Mouse (Mus musculus): ENCODE results near the gene Baz2b.

Baz2b gene

DNA sequence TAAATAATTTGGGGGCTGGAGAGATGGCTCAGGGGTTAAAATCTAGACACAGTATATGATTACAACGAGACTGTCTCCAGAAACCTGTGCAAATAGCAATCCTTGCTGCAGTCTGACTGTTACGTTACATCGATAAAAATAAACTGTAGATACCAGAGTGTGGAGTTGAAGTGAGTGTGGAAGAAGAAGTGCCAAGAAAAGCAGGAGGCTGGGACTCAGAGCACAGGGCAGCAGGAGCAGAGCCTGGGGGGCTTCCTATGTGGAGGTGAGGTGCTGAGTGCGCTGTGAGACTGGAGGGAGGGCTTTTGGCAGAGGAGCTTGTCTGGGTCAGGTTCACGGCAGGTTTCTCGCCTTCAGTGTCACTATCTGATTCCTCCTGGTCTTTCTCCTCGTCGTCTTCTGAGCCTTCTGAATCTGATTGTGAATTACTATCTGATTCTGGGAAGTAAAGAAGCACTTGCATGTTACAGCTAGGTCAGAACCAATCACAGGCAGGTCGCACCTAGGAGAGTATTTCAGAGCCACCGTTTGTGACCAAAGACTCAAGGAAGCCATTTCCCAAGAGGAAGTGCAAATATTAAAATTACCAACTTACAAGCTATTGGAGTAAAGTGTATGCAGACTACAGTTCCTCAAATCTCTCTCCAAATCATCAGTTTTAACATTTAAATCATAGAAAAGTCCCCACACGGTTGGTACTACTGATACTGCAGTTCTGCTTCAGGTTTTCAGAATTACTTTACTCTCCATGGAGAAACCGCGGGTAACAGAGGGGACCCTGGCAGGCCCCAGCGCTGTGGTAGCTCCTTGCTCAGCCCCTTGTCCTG lies 249.8 kb downstream of the Baz2b start:
- DNase-seq (ENCODE audit: low spot score in 2 of 2), result no peak

DNA sequence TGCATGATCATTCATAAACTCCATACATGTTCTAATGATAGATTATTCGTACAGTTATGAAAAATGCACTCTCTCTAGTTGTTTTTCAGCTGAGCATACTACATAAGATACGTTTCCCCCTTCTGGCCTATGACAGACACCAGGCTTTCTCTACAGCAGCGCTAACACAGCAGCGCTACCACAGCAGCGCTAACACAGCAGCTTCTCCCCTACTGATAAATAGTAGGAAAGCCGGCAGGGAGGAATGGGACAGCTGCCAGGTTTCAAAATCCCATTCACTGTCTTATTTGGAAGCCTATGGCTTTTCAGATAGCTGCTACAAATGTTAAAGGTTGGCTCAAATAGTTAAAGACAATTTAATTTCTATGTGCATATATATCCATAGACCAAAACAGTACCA lies 251.1 kb downstream of the Baz2b start:
- DNase-seq (ENCODE audit: low spot score in 2 of 2), result no peak

DNA sequence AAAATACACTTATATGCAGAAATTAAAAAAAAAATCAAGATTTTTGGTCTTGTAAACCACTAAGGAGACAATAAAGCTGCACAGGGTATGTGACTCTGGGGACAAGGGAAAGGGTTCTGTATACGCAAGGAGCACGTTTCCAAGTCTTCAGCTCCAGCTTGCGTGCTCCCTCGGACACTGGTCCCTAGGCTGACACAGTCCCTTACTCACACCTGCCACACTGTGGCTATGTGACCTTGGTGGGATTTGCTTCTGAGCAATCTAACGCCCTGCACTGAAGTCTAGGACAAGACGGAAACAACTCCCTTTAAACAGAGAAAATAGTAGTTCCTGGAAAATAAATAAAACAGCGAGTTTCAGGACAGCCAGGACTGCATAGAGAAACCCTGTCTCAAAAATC lies 253.7 kb downstream of the Baz2b start:
- DNase-seq (ENCODE audit: low spot score in 2 of 2), result no peak

DNA sequence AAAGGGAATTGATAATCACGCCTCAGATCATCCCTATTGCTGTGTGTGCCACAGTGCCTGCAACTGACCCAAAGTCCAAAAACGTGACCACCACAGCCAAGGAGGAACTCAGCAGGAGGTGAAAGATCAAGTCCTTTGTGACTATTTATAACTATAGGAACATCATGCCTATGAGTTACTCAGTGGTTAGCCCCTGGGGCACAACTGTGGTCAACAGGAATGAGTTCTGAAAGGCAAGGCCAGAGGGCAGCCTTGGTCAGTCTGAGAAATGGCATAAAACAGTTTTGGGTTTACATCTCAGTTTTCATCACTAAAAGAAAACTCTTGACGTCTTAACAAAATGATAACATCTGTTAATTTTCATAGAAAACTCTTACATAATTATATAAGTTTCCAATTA lies 254.8 kb downstream of the Baz2b start:
- DNase-seq (ENCODE audit: low spot score in 2 of 2), result no peak

DNA sequence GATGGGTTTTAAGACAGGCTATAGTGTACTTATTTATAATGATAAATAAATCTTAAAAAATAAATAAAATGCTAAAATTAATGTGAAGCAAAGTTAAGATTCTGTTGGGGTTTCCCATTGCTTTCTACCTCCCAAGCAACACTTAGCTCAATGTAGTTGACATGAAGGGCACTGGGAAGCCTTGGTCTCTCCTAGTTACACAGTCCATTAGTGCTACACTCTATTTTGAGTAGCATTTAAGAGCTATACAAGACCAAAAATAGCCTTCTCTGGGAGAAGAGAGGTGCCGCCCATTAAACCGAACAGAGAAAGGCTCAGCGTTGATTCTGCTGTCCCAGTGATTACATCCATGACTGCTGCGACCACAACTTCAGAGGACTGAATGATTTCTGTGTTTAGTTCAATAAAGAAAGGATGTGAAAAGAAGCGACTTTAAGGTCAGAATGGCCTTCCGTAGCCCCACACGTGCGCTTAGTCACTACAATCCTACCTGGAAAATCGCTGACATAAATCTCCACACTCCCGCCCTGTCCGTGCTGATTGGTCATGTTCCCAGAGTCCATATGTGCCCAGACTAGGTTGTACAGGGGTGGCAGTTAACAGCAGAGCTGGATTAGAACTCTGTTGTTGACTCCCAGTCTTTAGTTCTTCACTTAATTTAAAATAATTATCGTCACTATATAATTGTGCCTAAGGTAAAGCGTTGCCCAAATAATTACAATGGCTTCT lies 257.2 kb downstream of the Baz2b start:
- DNase-seq (ENCODE audit: low spot score in 2 of 2), result no peak

DNA sequence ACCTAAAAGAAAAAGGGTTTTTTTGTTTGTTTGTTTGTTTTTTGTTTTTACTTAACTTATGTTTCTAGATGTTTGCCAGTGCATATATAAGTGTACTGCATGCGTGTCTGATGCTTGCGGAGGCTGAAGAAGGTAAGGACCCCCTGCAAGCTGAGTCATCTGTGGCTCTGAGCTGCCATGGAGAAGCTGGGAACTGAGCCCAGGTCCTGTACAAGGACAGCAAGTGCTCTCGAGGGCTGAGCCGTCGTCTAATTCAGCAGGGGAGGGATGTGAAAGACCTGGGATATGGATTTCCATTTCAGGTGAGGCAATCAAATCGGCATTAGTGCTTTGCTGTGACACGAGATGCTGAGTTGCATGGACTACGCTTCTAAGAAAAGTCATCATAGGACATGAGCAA lies 257.9 kb downstream of the Baz2b start:
- DNase-seq (ENCODE audit: low spot score in 2 of 2), result no peak

DNA sequence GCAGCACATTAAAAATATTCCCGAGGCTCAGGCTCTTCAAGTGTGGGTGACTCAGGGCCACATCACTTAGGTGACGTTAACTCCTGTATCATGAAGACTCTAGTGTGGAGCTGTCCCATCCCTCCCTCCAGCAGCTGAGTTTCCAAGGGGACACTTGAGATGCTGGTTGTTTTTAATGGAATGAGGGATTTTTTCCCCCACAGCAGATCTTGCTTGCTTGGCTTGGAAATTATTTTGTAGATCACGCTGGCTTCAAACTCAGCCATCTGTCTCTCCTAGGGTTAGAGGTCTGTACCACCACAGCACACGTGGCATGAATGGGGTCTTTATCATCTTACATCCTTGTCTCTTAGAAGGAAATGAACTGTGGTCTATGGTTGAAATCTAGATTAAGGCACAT lies 258.5 kb downstream of the Baz2b start:
- no peak for DNase-seq (ENCODE audit: low spot score in 2 of 2)

DNA sequence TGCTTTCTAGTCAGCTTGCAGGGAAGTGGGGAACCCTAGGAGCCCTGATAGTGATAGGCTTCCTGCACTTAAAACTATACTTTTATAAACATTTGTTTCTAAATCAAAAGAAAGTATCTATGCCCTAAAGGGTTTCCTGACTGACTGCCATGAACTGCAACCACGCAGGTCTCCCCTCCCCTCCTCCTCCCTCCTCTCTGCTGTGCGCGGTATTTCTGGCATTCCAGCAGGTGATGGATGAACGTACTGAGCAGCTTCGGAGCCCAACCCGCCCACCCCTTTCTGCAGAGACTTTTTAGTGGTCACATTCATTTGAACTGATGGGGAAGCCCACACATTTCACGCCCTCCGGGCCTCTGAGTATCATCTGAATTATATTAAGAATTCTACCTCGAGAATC lies 273.3 kb downstream of the Baz2b start:
- no peak for DNase-seq (ENCODE audit: low spot score in 2 of 2)

DNA sequence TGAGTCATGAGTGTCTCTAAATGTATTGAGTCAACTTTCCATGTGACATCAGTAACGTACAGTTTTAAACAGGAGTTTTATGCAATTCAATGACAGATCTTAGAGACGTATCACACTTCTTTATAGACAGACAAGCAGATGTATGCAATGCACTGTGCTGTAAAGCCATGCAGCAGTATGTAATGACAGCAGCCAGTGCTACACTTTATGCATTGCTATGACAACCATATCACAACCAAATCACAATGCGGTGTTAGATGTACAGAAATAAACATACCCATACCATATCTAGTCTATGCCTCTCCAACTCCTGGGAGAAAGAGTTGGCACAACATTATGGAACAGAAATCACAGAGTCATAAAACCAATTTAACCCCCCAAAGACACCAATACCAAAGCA lies 276.5 kb downstream of the Baz2b start:
- DNase-seq (ENCODE audit: low spot score in 2 of 2), result no peak

DNA sequence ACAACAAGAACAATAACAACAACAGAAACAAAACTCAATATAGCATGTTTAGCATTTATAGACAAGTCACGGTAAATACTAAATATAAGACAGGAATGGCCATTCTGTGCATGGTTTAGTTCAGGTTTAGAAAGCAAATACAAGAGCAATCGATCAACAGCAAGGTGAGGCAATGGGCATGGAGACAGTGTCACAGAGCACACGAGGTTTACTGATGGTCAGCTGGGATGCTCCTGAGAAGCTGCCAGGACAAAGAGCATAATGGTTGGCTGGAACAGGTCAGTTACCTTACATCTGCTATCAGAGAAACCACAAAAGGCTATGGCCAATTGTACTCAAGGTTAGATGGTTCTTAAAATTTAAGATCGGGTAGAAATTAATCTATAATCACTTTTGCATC lies 277.4 kb downstream of the Baz2b start:
- DNase-seq (ENCODE audit: low spot score in 2 of 2), result no peak

DNA sequence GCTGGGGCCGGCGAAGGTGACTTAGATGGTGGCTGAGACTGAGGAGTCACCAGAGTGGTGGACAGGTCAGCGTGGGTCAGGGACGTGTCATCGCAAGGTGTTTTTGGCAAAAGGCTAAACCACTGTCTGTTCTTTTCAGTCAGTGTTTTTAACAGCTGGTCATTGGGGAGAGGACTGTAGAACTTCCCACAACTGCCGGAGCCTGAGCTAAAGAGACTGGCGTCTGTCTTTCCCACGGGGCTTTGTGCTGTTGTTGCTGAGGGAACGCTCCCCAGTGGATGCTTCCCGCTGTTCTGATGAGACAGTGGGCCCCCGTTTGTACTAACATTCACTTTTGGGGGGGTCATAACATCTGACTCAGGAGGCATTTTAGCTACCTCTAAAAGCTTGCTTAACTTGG lies 296.0 kb downstream of the Baz2b start:
- DNase-seq (ENCODE audit: low spot score in 2 of 2), result no peak

DNA sequence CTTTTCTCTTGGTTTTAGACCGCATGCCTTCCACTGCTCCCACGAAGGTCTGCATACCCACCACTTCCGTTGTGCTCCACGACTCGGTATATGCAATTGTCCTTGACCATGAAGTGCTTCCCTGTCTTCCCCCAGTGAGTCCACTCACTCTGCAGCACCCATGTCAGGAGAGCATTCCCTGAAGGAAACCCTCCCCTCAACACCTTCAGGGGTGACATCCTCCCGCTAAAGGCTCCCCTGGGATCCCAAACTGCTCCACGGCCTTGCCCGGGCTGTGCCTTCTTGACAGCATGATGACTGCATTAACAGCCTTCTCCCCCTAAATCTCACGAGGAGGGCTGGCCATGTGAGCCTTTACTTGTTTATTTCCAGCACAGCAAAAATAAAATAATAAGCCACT lies 301.6 kb downstream of the Baz2b start:
- no peak for DNase-seq (ENCODE audit: low spot score in 2 of 2)

DNA sequence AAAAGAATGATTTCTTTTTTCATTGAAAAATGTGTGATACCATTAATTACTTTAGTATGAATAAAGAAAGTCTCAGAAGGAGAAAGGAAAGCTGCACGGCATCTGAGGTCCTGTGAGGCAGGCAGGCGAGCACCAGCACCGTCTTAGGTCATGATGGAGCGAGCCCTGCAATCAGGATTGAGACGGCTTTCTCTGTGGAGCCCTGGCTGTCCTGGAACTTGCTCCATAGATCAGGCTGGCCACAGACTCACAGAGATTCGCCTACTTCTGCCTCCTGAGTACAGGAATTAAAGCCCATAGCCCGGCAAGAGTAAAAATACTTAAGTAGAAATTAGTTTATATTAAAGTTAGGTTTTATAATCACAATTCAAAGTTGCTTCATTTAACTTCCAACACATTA lies 305.6 kb downstream of the Baz2b start:
- DNase-seq (ENCODE audit: low spot score in 2 of 2), result no peak

DNA sequence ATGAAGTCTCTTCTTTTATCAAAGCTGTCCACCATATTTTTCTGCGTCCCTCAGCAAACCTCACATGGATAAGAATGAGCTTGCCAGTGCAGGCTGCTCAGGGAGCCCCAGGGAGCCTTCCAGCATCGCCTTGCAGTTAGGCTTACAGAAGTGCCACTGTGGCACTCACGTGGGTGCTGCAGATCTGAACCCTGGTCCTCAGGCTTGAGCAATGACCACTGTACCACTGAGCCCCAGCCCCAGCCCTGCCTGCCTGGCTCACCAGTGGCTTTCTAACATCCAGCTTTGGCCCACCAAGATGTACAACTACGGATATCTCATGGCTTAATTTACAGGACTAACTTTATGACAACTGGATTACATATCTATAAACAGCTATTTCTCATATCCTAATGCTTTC lies 311.0 kb downstream of the Baz2b start:
- no peak for DNase-seq (ENCODE audit: low spot score in 2 of 2)

DNA sequence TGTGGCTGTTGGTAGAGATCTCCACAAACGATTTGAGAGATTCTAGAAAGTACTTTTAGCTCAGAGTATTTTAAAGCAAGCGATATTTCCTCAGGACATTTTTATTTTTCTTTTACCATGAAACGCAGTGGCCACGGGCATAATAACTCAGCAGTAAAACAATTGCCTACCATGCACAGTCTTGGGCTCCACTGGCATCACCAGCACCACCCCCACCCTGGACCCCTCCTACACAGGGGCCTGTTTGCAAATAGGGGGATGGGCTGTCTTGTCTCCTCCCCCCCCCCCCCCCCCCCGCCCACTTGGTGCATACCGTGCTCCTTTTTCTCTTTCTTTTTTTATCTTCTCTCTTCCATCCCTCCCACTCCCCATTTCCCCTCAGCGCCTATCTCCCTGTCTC lies 311.5 kb downstream of the Baz2b start:
- no peak for DNase-seq (ENCODE audit: low spot score in 2 of 2)

DNA sequence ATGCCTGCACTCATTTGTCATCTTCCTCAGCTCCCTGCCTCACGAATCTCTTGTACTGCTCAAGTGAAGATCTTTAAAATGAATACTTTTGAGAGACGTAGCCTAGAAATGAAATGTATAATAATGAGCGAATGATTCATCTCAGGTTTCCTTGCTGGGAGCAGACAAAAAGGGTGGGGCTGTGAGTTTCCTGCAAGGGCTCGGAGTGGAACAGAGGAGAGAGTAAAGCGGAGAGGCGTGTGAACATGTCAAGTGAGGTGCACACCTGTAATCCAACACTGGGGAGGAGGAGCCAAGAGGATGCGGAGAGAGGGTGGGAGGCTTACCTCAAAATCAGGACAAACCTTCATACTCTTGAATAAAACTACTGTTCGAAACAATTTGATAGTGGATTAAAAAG lies 312.8 kb downstream of the Baz2b start:
- no peak for DNase-seq (ENCODE audit: low spot score in 2 of 2)

DNA sequence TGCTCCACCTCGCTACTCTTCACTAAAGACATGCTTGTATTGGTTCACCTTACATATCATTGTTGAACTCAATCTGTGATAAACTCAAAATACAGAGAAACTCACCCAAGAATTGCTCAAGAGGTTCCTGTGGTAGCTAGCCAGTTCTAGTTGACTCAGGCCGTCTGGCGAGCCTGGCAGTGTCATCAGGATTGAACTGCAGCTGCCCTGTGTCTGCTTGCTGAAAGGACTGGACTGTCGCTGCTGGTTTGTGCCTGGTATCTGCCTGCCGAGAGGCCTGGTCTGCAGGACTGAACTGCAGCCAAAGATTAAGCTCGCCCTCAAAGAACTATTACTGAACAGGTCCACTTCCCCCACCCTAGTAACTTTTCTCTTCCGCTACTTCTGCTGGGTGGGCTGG lies 313.2 kb downstream of the Baz2b start:
- DNase-seq (ENCODE audit: low spot score in 2 of 2), result no peak

DNA sequence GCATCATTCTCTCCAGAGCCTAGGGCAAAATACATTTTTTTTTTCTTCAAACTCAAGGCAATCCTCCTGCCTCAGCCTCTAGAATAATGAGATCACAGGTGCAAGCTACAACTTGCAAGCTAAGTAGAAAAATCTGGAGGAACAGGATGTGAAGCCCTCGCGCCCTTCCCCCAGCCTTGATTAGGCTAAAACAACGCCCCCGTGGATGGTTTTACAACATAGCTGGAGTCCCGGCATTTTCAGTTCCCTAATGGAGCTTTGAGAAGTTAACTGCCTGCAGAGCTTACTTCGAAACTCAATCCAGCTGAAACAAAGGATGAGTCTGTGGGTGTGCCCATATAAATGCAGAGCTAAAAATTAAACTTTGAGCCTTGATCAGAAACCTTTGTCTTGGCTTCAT lies 319.9 kb downstream of the Baz2b start:
- DNase-seq (ENCODE audit: low spot score in 2 of 2), result no peak

DNA sequence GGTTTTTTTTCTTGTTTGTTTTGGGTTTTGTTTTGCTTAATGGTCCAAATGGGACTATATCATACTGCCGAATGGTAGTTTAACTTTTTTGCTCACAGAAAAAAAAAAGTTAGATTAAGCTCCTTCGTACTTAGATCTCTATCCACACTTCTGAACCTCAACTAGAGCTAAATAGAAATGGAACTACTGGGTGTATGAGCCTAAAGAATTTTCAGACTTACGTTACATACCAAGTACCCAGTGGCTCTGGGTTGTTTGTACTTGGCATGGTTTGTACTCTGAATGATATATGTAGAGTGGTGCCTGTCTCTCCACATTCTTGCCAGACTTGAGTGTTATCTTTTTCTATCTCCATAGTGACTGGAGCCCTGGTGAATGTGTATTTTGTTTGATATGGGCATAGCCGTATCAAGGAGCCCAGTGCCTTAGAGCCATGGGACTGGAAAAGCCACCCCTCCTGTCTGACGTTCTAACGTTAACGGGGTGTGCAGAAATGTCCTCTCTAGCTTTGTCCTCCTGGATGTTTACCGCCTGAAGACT lies 326.8 kb downstream of the Baz2b start:
- no peak for DNase-seq (ENCODE audit: low spot score in 2 of 2)

DNA sequence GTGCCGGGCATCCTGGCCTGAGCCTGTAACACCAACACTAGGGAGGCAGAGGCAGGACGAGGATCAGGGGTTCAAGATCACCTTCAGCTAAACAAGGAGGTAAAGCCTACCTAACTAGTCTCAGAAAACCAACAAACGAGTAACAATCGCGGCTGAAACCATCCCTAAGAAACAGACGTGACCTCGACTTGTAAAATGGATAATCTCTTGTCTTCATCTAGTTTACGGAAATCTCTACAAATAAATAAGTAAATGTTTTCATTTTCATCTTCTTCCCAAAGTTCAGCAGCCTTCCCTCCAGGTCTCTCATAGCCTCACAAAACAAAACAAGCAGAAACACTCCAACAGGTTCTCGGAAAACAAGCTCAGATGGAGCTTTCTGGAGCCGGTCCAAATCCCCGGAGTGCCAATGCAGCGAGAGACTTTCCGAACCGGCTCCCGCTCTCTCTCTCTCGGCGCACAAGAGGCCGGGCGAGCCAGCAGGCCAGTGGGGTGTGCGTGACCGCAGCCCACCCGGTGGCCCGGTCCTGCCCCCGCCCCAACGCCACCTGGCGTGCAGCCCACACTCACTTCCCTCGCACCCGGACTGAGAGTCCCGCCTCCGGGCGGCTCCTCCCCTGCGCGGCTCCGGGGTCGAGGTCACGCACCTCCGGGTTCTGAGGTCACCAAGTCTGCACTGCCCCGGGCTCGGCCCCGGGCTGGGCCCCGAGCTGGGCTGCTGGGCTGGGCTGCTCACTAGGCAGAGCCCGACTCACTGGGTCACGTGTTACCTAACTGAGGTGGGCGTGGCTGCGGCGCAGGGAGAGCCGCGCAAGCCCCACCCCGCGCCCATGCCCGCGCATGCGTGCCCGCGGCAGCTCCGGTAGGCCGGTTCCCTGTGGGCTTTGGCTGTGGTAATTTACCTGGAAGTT lies 327.6 kb downstream of the Baz2b start, which contains the start of gene Wdsub1:
Gene Wdsub1, minus strand, starts transcription at position 761 of the 911 bp plus-strand sequence.
- peak; percentile 80 to 87 for DNase-seq (ENCODE audit: low spot score in 2 of 2)

DNA sequence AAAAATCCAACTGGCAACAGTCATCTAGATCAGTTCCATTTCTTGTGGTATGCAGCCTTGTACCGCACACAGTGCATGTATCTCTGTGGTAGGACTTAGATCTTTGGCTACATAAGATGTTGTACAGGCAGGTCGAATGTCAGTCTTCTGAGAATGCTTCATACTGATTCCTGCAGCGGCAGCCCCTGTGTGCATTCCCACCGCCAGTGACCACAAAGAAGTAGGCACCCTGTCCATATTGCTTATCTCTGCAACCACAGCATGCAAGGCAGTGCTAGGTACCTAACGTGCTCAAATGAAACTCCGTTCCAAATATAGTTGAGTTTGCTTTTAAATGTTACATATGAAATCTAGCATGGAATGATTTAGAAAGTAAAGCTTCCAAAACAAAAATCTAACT lies 328.2 kb downstream of the Baz2b start:
- DNase-seq (ENCODE audit: low spot score in 2 of 2), result no peak

DNA sequence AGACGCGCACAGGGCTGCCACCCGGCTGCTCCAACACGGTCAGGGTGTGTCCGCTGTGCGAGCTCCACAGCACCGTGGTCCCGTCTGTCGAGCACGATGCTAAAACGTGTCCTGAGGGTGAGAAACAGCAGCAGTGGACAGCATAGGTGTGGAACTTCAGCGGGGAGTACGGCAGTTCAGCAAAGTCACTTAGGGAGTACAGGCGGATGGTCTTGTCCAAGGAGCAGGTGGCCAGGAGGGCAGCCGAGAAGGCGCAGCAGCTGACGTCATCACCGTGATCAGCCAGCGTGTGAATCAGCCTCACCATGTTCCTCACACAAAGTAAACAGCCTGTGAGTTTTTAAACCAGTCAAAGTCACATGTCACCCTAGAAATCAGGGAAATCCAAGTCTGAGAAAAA lies 331.4 kb downstream of the Baz2b start:
- DNase-seq (ENCODE audit: low spot score in 2 of 2), result no peak
